Comparison of ENCODE assay signal across 11 mouse cellular contexts in genomic region chr2:31127899-31128298, GRCm38 (mm10). TPM values are rescaled to one million over a fixed set of nuclear protein-coding genes. Genes with fewer than 3 reads are reported as not detected.
A peak's percentile ranks its signal among the peaks of the same experiment; 100 is the strongest.
DNase-seq lines count a peak whose midpoint lies in the region; ATAC-seq lines count a peak whose summit lies in the region.
"Had no signal": no experiment of that assay in that cellular context is flagged by ENCODE, and none has a peak within 500 bp of the region (broad histone marks: within the 10 kb centered on the region; RNA-seq: fewer than 3 reads in every experiment).

No protein-coding gene starts in this region.

- H3K4me3 ChIP-seq in hindbrain, embryonic 13.5 days = no peak overlapping the region
- H3K4me3 ChIP-seq: embryonic facial prominence, embryonic 13.5 days; heart, embryonic 13.5 days; limb, embryonic 13.5 days had no signal

- no peak overlapping the region for H3K27ac ChIP-seq in hindbrain, embryonic 13.5 days

- H3K27me3 ChIP-seq in hindbrain, embryonic 13.5 days = no peaks in the 10 kb centered on the region
- H3K27me3 ChIP-seq: embryonic facial prominence, embryonic 13.5 days; heart, embryonic 13.5 days; limb, embryonic 13.5 days had no signal

- peak; percentile 50 for DNase-seq in urinary bladder, postnatal 14 days (ENCODE audit: low spot score)
- no peak for DNase-seq in urinary bladder, postnatal 4 days (ENCODE audit: low spot score in 2 of 2)
- DNase-seq in adrenal gland, postnatal 14 days = peak; percentile 70
- DNase-seq in heart, postnatal 14 days = peak; percentile 63 to 65
- no peak for DNase-seq in thymus, postnatal 10 days (ENCODE audit: low spot score in 2 of 2)
- no peak for DNase-seq in left cerebral cortex, postnatal 14 days (ENCODE audit: low spot score in 2 of 2)
- DNase-seq: thymus, adult 2 months had no signal

- intact Hi-C loops in heart, postnatal 14 days (cut with DNase I) = loop anchor here (5.0 kb wide), 1 partner anchor 41 kb away; no protein-coding TSS in a partner anchor
- intact Hi-C loops in left cerebral cortex, postnatal 14 days (cut with DNase I) = no loop called here

- no peaks in the 10 kb centered on the region for H3K36me3 ChIP-seq in hindbrain, embryonic 13.5 days
- H3K36me3 ChIP-seq: embryonic facial prominence, embryonic 13.5 days; heart, embryonic 13.5 days; limb, embryonic 13.5 days had no signal

- no peak overlapping the region for H3K9ac ChIP-seq in hindbrain, embryonic 13.5 days
- H3K9ac ChIP-seq: embryonic facial prominence, embryonic 13.5 days; limb, embryonic 13.5 days had no signal

- H3K4me2 ChIP-seq in hindbrain, embryonic 13.5 days = no peak overlapping the region
- H3K4me2 ChIP-seq: embryonic facial prominence, embryonic 13.5 days; heart, embryonic 13.5 days; limb, embryonic 13.5 days had no signal

- ATAC-seq in hindbrain, embryonic 13.5 days (ENCODE audit: low FRiP score) = no peak

- peaks cover 23% of the 10 kb centered on the region for H3K4me1 ChIP-seq in hindbrain, embryonic 13.5 days (replicated peaks)

- H3K9me3 ChIP-seq in hindbrain, embryonic 13.5 days = no peaks in the 10 kb centered on the region
- H3K9me3 ChIP-seq: embryonic facial prominence, embryonic 13.5 days; heart, embryonic 13.5 days; limb, embryonic 13.5 days had no signal

- 78% methylated on average over 4 of the region's 4 CpGs for WGBS in hindbrain, embryonic 13.5 days

RNA-seq across cellular contexts. Expression of gene Fnbp1, which starts 13.9 kb away (rescaled TPM):
- total RNA-seq in adrenal gland, postnatal 14 days (2021) = 53.0 and 66.5 TPM in 2 replicates
- total RNA-seq in heart, postnatal 14 days (2021) = 10 to 100 TPM; 49.5 to 51.9 TPM
- 20.7 and 21.9 TPM in 2 replicates for polyA plus RNA-seq in hindbrain, embryonic 13.5 days (2015; fragmentation: Nextera tagmentation; extraction: Ambion mirVana)
- 10 to 100 TPM; 73.0 to 74.2 TPM for total RNA-seq in left cerebral cortex, postnatal 14 days (2021)

RNA-seq across cellular contexts. Expression of gene Gpr107, which starts 24.2 kb away (rescaled TPM):
- total RNA-seq in adrenal gland, postnatal 14 days (2021) = 46.8 and 48.1 TPM in 2 replicates
- total RNA-seq in heart, postnatal 14 days (2021) = 10 to 100 TPM; 39.2 to 41.7 TPM
- polyA plus RNA-seq in hindbrain, embryonic 13.5 days (2015; fragmentation: Nextera tagmentation; extraction: Ambion mirVana) = 38.1 and 38.2 TPM in 2 replicates
- 10 to 100 TPM; 51.1 to 52.3 TPM for total RNA-seq in left cerebral cortex, postnatal 14 days (2021)

Comparison
In these comparisons a context has a peak if more than half of its experiments do, and no peak if none do; other contexts are left out.
1. DNase-seq: peak in urinary bladder, postnatal 14 days (single experiment), adrenal gland, postnatal 14 days (single experiment) and heart, postnatal 14 days (2 of 2); none in urinary bladder, postnatal 4 days (0 of 2), thymus, postnatal 10 days (0 of 2) and left cerebral cortex, postnatal 14 days (0 of 2).